Mouse (Mus musculus) lung, embryonic 16.5 days (tissue): ENCODE data around the gene Rgs11. TPM values are rescaled to one million over a fixed set of nuclear protein-coding genes. Genes with fewer than 3 reads are reported as not detected.

ENCODE experiments used
- ATAC-seq: fragments of 200-750 bp; cut with Nextera tagmentation; 2 replicates; pipeline ENCODE4 v1.8.0; 2017; ENCODE audit warnings: low read depth, mild to moderate bottlenecking, moderate library complexity
- H3K27ac ChIP-seq: fragments of 300-500 bp; sonication (generic); 2 replicates; pipeline ENCODE4 v1.5.1; 2014; ENCODE audit warnings: mild to moderate bottlenecking, control low read depth, low read length
- H3K27me3 ChIP-seq: fragments of 300-500 bp; sonication (generic); 2 replicates; pipeline ENCODE4 v1.6.1; 2014; ENCODE audit warnings: low read depth, low read length, mixed read lengths; ENCODE audit not compliant: control insufficient read depth, insufficient read depth
- H3K36me3 ChIP-seq: fragments of 300-500 bp; sonication (generic); 2 replicates; pipeline ENCODE4 v1.6.1; 2014; ENCODE audit warnings: low read length; ENCODE audit not compliant: control insufficient read depth, insufficient read depth
- H3K4me1 ChIP-seq: fragments of 300-500 bp; sonication (generic); replicated peaks from 2 replicates; pipeline ENCODE4 v1.6.1; 2014; ENCODE audit warnings: low read length, mixed read lengths; ENCODE audit not compliant: control insufficient read depth, insufficient read depth
- H3K4me2 ChIP-seq: fragments of 300-500 bp; sonication (generic); 2 replicates; pipeline ENCODE4 v1.6.1; 2014; ENCODE audit warnings: low read depth, low read length, control low read depth
- H3K4me3 ChIP-seq: fragments of 300-500 bp; sonication (generic); 2 replicates; pipeline ENCODE4 v1.5.1; 2014; ENCODE audit warnings: mild to moderate bottlenecking, low read length, control low read depth
- H3K9ac ChIP-seq: fragments of 300-500 bp; sonication (generic); 2 replicates; pipeline ENCODE4 v1.6.1; 2014; ENCODE audit warnings: low read length, control low read depth
- H3K9me3 ChIP-seq: fragments of 300-500 bp; sonication (generic); 2 replicates; pipeline ENCODE4 v1.6.1; 2016; ENCODE audit warnings: low read length; ENCODE audit not compliant: control insufficient read depth
- WGBS: fragments of 180-500 bp; shearing (Covaris S2); extraction: QIAGEN DNeasy Blood & Tissue Kit; methylation state at CpG from one replicate; pipeline ENCODE4 v1.1.7; 2014; 5-methylcytosine and 5-hydroxymethylcytosine counted together
- polyA plus RNA-seq: library from polyadenylated mRNA; unstranded; fragments of >200 nt; fragmentation: Nextera tagmentation; extraction: Ambion mirVana; gene quantifications from 2 replicates; pipeline ENCODE4 v1.2.1, GENCODE M21; 2015

Rgs11 gene
- polyA plus RNA-seq, 1 experiment from 2014 or later: 13.3 TPM

- Histone ChIP-seq H3K36me3 (no peaks in the 10 kb centered on the region), H3K9me3 (no peaks in the 10 kb centered on the region)
These were observed 9.9 kb downstream of the Rgs11 start for GRCm38 (mm10) chr17:26212681-26213080.

GRCm38 (mm10) chr17:26221508-26221907, 18.8 kb downstream of the Rgs11 start:
- no peak overlapping the region for H3K27ac ChIP-seq
- H3K4me1 ChIP-seq: peaks cover 13% of the 10 kb centered on the region
- 44% methylated on average over 2 of the region's 2 CpGs for WGBS
- peak; percentile 47; the same call in 1 of the 2 replicates for ATAC-seq
- H3K9me3 ChIP-seq: no peaks in the 10 kb centered on the region
- H3K27me3 ChIP-seq: no peaks in the 10 kb centered on the region
- H3K4me2 ChIP-seq: no peak overlapping the region
- no peak overlapping the region for H3K4me3 ChIP-seq
- H3K36me3 ChIP-seq: no peaks in the 10 kb centered on the region
- H3K9ac ChIP-seq: no peak overlapping the region

More at GRCm38 (mm10) chr17:26212681-26213080, 9.9 kb downstream of the Rgs11 start:
- Histone ChIP-seq H3K4me2 (no peak overlapping the region), H3K4me3 (no peak overlapping the region), H3K4me1 (no peaks in the 10 kb centered on the region), H3K27ac (no peak overlapping the region), H3K9ac (no peak overlapping the region), H3K27me3 (no peaks in the 10 kb centered on the region)
- 0 out of 2 replicates have a peak, but pooled peaks have one; percentile 15 for ATAC-seq
- 77% methylated on average over 11 of the region's 11 CpGs for WGBS

- peak; percentile 82 for ATAC-seq
- Histone ChIP-seq H3K4me2 (no peak overlapping the region), H3K27me3 (no peaks in the 10 kb centered on the region), H3K36me3 (no peaks in the 10 kb centered on the region), H3K9me3 (no peaks in the 10 kb centered on the region), H3K9ac (no peak overlapping the region), H3K4me1 (peaks cover 13% of the 10 kb centered on the region), H3K27ac (peak overlapping the region; percentile 61; the same call in 1 of the 2 replicates), H3K4me3 (no peak overlapping the region)
- 48% methylated on average over 12 of the region's 12 CpGs for WGBS
These were observed 22.4 kb downstream of the Rgs11 start for GRCm38 (mm10) chr17:26225150-26225549.

GRCm38 (mm10) chr17:26229776-26230175, 27.0 kb downstream of the Rgs11 start:
- H3K9ac ChIP-seq: no peak overlapping the region
- ATAC-seq: no peak
- 91% methylated on average over 5 of the region's 5 CpGs for WGBS

GRCm38 (mm10) chr17:26231156-26231555, 28.4 kb downstream of the Rgs11 start:
- Histone ChIP-seq H3K4me1 (peaks cover under 1% of the 10 kb centered on the region; the same call in 1 of the 2 replicates), H3K27me3 (no peaks in the 10 kb centered on the region), H3K4me3 (no peak overlapping the region), H3K4me2 (no peak overlapping the region), H3K36me3 (no peaks in the 10 kb centered on the region), H3K27ac (no peak overlapping the region), H3K9ac (no peak overlapping the region), H3K9me3 (no peaks in the 10 kb centered on the region)
- 86% methylated on average over 5 of the region's 5 CpGs for WGBS
- ATAC-seq: no peak

More at GRCm38 (mm10) chr17:26229776-26230175, 27.0 kb downstream of the Rgs11 start:
- Histone ChIP-seq H3K4me3 (no peak overlapping the region), H3K9me3 (no peaks in the 10 kb centered on the region), H3K4me1 (peaks cover 10% of the 10 kb centered on the region; the same call in 1 of the 2 replicates), H3K27ac (no peak overlapping the region), H3K27me3 (no peaks in the 10 kb centered on the region), H3K36me3 (no peaks in the 10 kb centered on the region), H3K4me2 (no peak overlapping the region)

- no peaks in the 10 kb centered on the region for H3K27me3 ChIP-seq
- 72% methylated on average over 8 of the region's 8 CpGs for WGBS
- H3K4me3 ChIP-seq: no peak overlapping the region
These were observed 30.1 kb downstream of the Rgs11 start for GRCm38 (mm10) chr17:26232863-26233262.

GRCm38 (mm10) chr17:26234386-26234785, 31.6 kb downstream of the Rgs11 start:
- H3K9me3 ChIP-seq: no peaks in the 10 kb centered on the region
- no peak overlapping the region for H3K27ac ChIP-seq
- no peak for ATAC-seq
- no peak overlapping the region for H3K4me2 ChIP-seq
- 77% methylated on average over 8 of the region's 8 CpGs for WGBS
- H3K4me3 ChIP-seq: no peak overlapping the region
- H3K36me3 ChIP-seq: no peaks in the 10 kb centered on the region
- no peaks in the 10 kb centered on the region for H3K27me3 ChIP-seq
- no peak overlapping the region for H3K9ac ChIP-seq
- H3K4me1 ChIP-seq: no peaks in the 10 kb centered on the region

More at GRCm38 (mm10) chr17:26232863-26233262, 30.1 kb downstream of the Rgs11 start:
- Histone ChIP-seq H3K4me2 (no peak overlapping the region), H3K27ac (no peak overlapping the region), H3K4me1 (no peaks in the 10 kb centered on the region), H3K36me3 (no peaks in the 10 kb centered on the region), H3K9ac (no peak overlapping the region), H3K9me3 (no peaks in the 10 kb centered on the region)
- no peak for ATAC-seq

- Histone ChIP-seq H3K4me2 (no peak overlapping the region), H3K9me3 (no peaks in the 10 kb centered on the region), H3K4me3 (no peak overlapping the region), H3K36me3 (no peaks in the 10 kb centered on the region), H3K27ac (no peak overlapping the region), H3K9ac (no peak overlapping the region), H3K4me1 (no peaks in the 10 kb centered on the region), H3K27me3 (no peaks in the 10 kb centered on the region)
- ATAC-seq: no peak
- WGBS: 63% methylated on average over 13 of the region's 13 CpGs
These were observed 32.5 kb downstream of the Rgs11 start for GRCm38 (mm10) chr17:26235077-26235815.

- no peak overlapping the region for H3K9ac ChIP-seq
- no peaks in the 10 kb centered on the region for H3K36me3 ChIP-seq
- WGBS: 78% methylated on average over 10 of the region's 10 CpGs
- no peaks in the 10 kb centered on the region for H3K27me3 ChIP-seq
- no peak overlapping the region for H3K27ac ChIP-seq
- no peak for ATAC-seq
- no peaks in the 10 kb centered on the region for H3K4me1 ChIP-seq
- no peak overlapping the region for H3K4me3 ChIP-seq
- no peaks in the 10 kb centered on the region for H3K9me3 ChIP-seq
- no peak overlapping the region for H3K4me2 ChIP-seq
These were observed 34.9 kb downstream of the Rgs11 start for GRCm38 (mm10) chr17:26237667-26238066.
